Mouse (Mus musculus) lung, postnatal 0 days (tissue): ENCODE results near the gene Dact3. TPM values are rescaled to one million over a fixed set of nuclear protein-coding genes. Genes with fewer than 3 reads are reported as not detected.

Experiments
- ATAC-seq: fragments of 200-750 bp; cut with Nextera tagmentation; 2 replicates; pipeline ENCODE4 v1.8.0; 2017; ENCODE audit warnings: moderate library complexity
- DNase-seq: peaks from one replicate; pipeline ENCODE4 v3.0.0-alpha.2; 2016; ENCODE audit warnings: low spot score
- H3K27ac ChIP-seq: fragments of 300-500 bp; sonication (generic); 2 replicates; pipeline ENCODE4 v1.5.1; 2014; ENCODE audit warnings: antibody characterized with exemption, mild to moderate bottlenecking, low read length, mixed read lengths
- H3K27me3 ChIP-seq: fragments of 300-500 bp; sonication (generic); replicated peaks from 2 replicates; pipeline ENCODE4 v1.6.1; 2014; ENCODE audit warnings: low read length, mixed read lengths; ENCODE audit not compliant: insufficient read depth
- H3K36me3 ChIP-seq: fragments of 300-500 bp; sonication (generic); 2 replicates; pipeline ENCODE4 v1.6.1; 2014; ENCODE audit warnings: low read length, mixed read lengths; ENCODE audit not compliant: insufficient read depth
- H3K4me1 ChIP-seq: fragments of 300-500 bp; sonication (generic); 2 replicates; pipeline ENCODE4 v1.6.1; 2014; ENCODE audit warnings: antibody characterized with exemption, low read depth, low read length, mixed read lengths; ENCODE audit not compliant: insufficient read depth
- H3K4me2 ChIP-seq: fragments of 300-500 bp; sonication (generic); replicated peaks from 2 replicates; pipeline ENCODE4 v1.6.1; 2014; ENCODE audit warnings: low read depth, mild to moderate bottlenecking, low read length, moderate library complexity, mixed read lengths
- H3K4me3 ChIP-seq: fragments of 300-500 bp; sonication (generic); 2 replicates; pipeline ENCODE4 v1.5.1; 2014; ENCODE audit warnings: low read depth, low read length
- H3K9ac ChIP-seq: fragments of 300-500 bp; sonication (generic); replicated peaks from 2 replicates; pipeline ENCODE4 v1.6.1; 2014; ENCODE audit warnings: low read depth, mild to moderate bottlenecking
- H3K9me3 ChIP-seq: fragments of 300-500 bp; sonication (generic); 2 replicates; pipeline ENCODE4 v1.6.1; 2016; ENCODE audit warnings: low read length, mixed read lengths
- CTCF ChIP-seq: IDR thresholded peaks from 2 replicates; pipeline ENCODE4 v1.5.1; 2016; ENCODE audit warnings: antibody characterized with exemption, mild to moderate bottlenecking
- EP300 ChIP-seq: IDR thresholded peaks from 2 replicates; pipeline ENCODE4 v1.6.1; 2016; ENCODE audit warnings: antibody characterized with exemption, mild to moderate bottlenecking, control low read depth
- WGBS: fragments of 180-500 bp; shearing (Covaris S2); extraction: QIAGEN DNeasy Blood & Tissue Kit; methylation state at CpG from one replicate; pipeline ENCODE4 v1.1.7; 2014; 5-methylcytosine and 5-hydroxymethylcytosine counted together
- polyA plus RNA-seq: library from polyadenylated mRNA; unstranded; fragments of >200 nt; fragmentation: Nextera tagmentation; extraction: Ambion mirVana; gene quantifications from 2 replicates; pipeline ENCODE4 v1.2.1, GENCODE M21; 2015

Gene Dact3
- polyA plus RNA-seq, 1 experiment from 2014 or later: 4.3 TPM

GRCm38 (mm10) chr7:16918014-16918413, 42.9 kb downstream of the Dact3 start:
- Histone ChIP-seq H3K4me2 (no peak overlapping the region), H3K4me1 (peaks cover 14% of the 10 kb centered on the region), H3K9ac (no peak overlapping the region), H3K4me3 (no peak overlapping the region), H3K36me3 (peaks cover 21% of the 10 kb centered on the region), H3K27ac (no peak overlapping the region), H3K27me3 (no peaks in the 10 kb centered on the region), H3K9me3 (no peaks in the 10 kb centered on the region)
- 77% methylated on average over 9 of the region's 9 CpGs for WGBS
- TF ChIP-seq EP300 (no peak), CTCF (no peak)
- ATAC-seq: no peak
- DNase-seq: no peak

GRCm38 (mm10) chr7:16918670-16919069, 43.6 kb downstream of the Dact3 start:
- H3K9ac ChIP-seq: no peak overlapping the region
- no peak for DNase-seq
- no peak overlapping the region for H3K4me3 ChIP-seq
- TF ChIP-seq EP300: no peak
- no peak for TF ChIP-seq CTCF
- peaks cover 21% of the 10 kb centered on the region for H3K36me3 ChIP-seq
- H3K9me3 ChIP-seq: no peaks in the 10 kb centered on the region
- H3K4me2 ChIP-seq: no peak overlapping the region
- no peak overlapping the region for H3K27ac ChIP-seq
- WGBS: 88% methylated on average over 3 of the region's 3 CpGs
- no peaks in the 10 kb centered on the region for H3K27me3 ChIP-seq
- H3K4me1 ChIP-seq: peaks cover 16% of the 10 kb centered on the region
- ATAC-seq: no peak

GRCm38 (mm10) chr7:16919395-16920149, 44.5 kb downstream of the Dact3 start:
- Histone ChIP-seq H3K4me2 (no peak overlapping the region), H3K36me3 (peaks cover 21% of the 10 kb centered on the region), H3K4me1 (peaks cover 16% of the 10 kb centered on the region), H3K27me3 (no peaks in the 10 kb centered on the region), H3K4me3 (no peak overlapping the region), H3K27ac (no peak overlapping the region), H3K9ac (no peak overlapping the region), H3K9me3 (no peaks in the 10 kb centered on the region)
- WGBS: 72% methylated on average over 12 of the region's 13 CpGs
- ATAC-seq (no peak), DNase-seq (no peak)
- TF ChIP-seq EP300 (no peak), CTCF (no peak)

DNA sequence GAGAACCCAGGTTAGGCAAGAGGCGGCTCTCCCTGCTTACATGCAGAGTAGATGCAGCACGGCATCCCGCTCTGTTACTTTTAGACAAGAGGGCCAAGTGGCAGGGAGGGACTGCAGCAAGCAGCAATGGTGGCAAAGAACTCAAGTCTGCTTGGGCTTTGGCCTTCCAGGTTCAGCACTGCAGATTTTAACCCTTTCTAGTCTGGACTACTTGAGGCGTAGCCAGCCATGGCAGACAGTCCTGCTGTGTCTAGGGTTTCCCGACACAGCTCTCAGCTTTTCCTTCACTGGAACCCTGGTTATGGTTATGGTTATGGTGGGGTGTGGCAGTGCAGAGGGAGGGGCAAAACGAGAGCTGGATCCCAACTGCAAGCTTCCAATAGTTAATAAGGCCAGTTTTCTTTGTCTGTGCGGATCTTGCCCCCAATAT, 45.0 kb downstream of the Dact3 start:
- no peak overlapping the region for H3K4me3 ChIP-seq
- H3K9me3 ChIP-seq: no peaks in the 10 kb centered on the region
- TF ChIP-seq CTCF (no peak), EP300 (no peak)
- peaks cover 16% of the 10 kb centered on the region for H3K4me1 ChIP-seq
- DNase-seq: no peak
- 82% methylated on average over 7 of the region's 7 CpGs for WGBS
- H3K9ac ChIP-seq: no peak overlapping the region
- H3K36me3 ChIP-seq: peaks cover 21% of the 10 kb centered on the region
- ATAC-seq: no peak
- H3K4me2 ChIP-seq: no peak overlapping the region
- H3K27me3 ChIP-seq: no peaks in the 10 kb centered on the region
- no peak overlapping the region for H3K27ac ChIP-seq

GRCm38 (mm10) chr7:16920818-16921791, 46.0 kb downstream of the Dact3 start:
- TF ChIP-seq EP300 (no peak), CTCF (no peak)
- peaks cover 16% of the 10 kb centered on the region for H3K4me1 ChIP-seq
- H3K36me3 ChIP-seq: peaks cover 18% of the 10 kb centered on the region
- H3K4me3 ChIP-seq: no peak overlapping the region
- 0 out of 2 replicates have a peak overlapping the region, but pooled peaks have one; percentile 38 for H3K27ac ChIP-seq
- DNase-seq: no peak
- H3K9ac ChIP-seq: no peak overlapping the region
- H3K27me3 ChIP-seq: no peaks in the 10 kb centered on the region
- H3K4me2 ChIP-seq: peak overlapping the region; percentile 97; the same call in 1 of the 2 replicates
- no peak for ATAC-seq
- 55% methylated on average over 21 of the region's 21 CpGs for WGBS
- H3K9me3 ChIP-seq: no peaks in the 10 kb centered on the region

GRCm38 (mm10) chr7:16921881-16922335, 46.8 kb downstream of the Dact3 start:
- TF ChIP-seq EP300 (no peak), CTCF (no peak)
- Histone ChIP-seq H3K9ac (no peak overlapping the region), H3K4me3 (peak overlapping the region; percentile 90; the same call in 1 of the 2 replicates), H3K27me3 (no peaks in the 10 kb centered on the region), H3K4me1 (peaks cover 16% of the 10 kb centered on the region), H3K9me3 (no peaks in the 10 kb centered on the region), H3K36me3 (peaks cover 13% of the 10 kb centered on the region), H3K4me2 (peak overlapping the region; percentile 97), H3K27ac (0 out of 2 replicates have a peak overlapping the region, but pooled peaks have one; percentile 38)
- ATAC-seq (no peak), DNase-seq (no peak)
- 32% methylated on average over 4 of the region's 6 CpGs for WGBS
